Mouse (Mus musculus) frontal cortex, postnatal 25 days (tissue): Measurements from ENCODE around the gene Spon1.

Experiments
- DNase-seq, 2 experiments: peaks; one replicate each; pipeline ENCODE4 v3.0.0; 2022; ENCODE audit warnings: low spot score in 2 of 2

The Spon1 gene

GRCm38 (mm10) chr7:114058166-114058565 is 292.4 kb downstream of the Spon1 start:
- DNase-seq = no peak

DNA sequence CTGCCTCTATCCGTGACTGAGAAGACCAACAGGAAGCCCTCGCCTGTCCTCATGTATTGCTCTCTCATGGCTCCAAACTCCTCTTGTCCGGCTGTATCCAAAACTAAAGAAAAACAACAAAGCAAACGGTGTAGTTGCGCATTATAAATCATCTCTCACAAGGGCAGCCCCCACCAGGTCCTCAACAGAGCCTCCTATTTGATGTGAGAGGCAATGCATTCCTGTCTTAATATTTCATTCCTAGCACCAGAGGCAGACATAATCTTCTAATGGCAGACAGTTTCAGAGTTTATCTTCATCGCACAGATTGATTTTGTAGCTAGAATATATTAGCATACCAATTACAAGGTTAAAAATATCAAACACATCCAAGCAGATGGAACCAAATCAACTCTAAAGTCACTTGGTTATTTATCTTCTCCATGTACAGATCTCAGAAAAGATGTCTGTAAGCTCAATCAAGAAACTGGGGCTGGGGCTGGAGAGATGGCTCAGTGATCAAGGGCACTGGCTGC is 293.2 kb downstream of the Spon1 start:
- no peak for DNase-seq

DNA sequence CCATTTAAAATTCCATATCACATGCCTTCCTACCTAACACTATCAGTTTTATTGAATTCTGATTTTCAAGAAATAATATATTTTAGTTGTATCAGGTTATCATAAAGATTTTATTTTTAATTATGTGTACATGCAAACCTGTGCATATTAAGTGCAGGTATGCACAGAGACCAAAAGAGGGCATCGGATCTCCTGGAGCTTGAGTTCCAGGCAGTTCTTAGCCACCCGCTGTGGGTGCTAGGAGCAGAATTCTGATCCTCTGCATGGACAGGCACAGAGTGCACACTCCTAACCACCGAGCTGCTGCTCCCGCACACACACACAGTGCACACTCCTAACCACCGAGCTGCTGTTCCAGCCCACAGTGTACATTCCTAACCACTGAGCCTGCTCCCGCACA is 294.6 kb downstream of the Spon1 start:
- no peak for DNase-seq

DNA sequence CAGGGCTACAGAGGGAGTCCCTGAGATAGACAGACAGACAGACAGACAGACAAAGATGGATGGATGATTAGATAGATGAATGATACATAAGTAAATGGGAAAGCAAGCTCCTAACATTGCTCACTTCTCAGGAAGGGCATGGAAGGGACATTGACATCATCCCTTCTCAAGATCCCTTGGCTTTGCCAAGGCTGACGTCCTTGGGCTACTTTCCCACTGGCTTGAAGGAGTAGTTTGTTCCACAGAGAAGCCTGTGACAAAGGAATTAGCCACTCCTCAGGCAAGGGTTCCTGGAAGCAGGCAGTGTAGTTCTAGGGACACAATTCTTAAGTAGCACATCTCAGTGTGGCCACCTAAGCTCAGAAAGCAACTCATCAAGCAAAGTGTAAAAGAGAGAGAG is 296.7 kb downstream of the Spon1 start:
- no peak for DNase-seq

- DNase-seq = no peak
Measured at GRCm38 (mm10) chr7:114063534-114063933, 297.7 kb downstream of the Spon1 start.

DNA sequence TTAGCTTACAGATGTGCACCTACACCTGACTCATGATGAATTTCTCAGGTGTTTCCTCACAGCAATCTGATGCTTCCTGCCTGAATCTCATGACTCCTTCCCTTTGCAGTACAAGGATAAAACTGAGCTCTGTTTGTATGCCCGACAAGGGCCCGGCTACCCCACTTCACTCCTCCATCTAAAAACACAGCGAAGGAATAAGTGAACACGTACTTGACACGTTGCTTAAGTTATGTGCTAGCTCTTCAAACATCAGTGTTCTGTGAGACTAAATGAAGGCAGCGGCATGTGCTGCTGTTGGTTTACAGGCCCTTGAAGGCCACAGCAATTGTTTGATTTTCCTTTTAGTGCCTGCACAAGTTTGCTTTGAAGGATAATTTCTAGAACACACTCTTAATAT is 298.2 kb downstream of the Spon1 start:
- DNase-seq = no peak

DNA sequence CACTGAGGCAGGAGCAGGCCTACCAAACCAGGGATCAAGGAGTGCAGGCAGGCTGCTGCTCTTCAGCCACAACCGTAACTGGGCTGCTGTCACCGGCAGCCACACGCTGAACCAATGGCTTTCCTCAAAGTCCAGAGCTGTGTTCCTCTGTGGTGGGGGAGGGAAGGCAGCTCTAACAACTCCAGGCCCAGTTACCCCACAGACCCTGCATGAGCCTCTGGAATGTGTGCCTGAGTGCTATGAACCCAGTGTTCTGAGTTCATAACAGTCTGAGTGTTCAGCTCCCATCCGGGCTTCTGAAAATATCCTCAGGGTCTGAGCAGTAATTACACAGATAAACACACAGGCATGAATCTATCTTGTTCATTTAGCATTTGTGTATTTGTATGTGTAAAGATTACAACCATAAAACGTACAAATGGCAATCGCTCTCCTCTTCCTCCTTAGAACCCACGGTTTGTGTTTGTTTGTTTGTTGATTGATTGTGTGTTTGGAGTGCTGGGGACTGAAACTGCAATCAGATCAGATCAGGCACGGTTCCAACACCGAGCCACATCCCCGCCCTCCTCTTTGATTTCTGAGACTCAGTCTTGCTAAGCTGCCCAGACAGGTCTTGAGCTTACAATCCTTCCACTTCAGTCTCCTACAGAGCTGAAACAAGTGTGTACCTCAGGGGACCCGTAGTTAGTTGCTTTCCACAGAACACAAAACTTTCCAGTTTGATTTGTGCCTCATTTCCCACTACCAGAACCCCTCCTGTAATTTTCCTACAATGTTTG is 299.8 kb downstream of the Spon1 start:
- DNase-seq = no peak

GRCm38 (mm10) chr7:114066529-114067178 is 300.9 kb downstream of the Spon1 start:
- DNase-seq = peak; percentile 80 to 82

DNA sequence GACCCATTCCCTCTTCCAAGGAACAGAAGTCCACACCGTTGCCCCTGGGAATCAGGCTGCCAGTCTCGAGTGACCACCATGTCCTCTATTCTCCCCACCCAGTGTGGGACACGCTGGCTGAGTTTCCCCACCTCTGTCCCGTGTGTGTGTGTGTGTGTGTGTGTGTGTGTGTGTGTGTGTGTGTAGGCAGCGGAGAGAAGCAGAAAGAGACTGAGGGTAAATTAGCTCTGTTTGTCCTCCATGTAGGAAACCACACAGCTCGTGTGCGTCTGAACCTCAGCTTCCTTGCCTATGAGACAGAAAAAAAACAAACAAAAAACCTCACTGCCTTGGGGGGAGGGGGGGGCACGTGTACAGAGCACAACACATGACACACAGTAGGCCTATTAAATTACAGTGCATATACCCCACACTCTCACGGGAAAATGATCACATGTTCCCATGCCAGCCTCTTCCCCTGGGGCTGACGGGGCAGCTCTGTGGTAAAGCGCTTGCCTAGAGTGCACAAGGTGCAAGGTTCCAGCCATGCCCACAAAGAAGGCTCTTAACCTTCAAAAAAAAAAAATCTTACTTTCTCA is 303.2 kb downstream of the Spon1 start:
- DNase-seq = no peak

GRCm38 (mm10) chr7:114069726-114070457 is 304.1 kb downstream of the Spon1 start:
- no peak for DNase-seq

GRCm38 (mm10) chr7:114070458-114070840 is 304.7 kb downstream of the Spon1 start:
- DNase-seq = no peak

- no peak for DNase-seq
Measured at GRCm38 (mm10) chr7:114071395-114071794, 305.6 kb downstream of the Spon1 start.

GRCm38 (mm10) chr7:114071851-114072616 is 306.2 kb downstream of the Spon1 start:
- DNase-seq = no peak

DNA sequence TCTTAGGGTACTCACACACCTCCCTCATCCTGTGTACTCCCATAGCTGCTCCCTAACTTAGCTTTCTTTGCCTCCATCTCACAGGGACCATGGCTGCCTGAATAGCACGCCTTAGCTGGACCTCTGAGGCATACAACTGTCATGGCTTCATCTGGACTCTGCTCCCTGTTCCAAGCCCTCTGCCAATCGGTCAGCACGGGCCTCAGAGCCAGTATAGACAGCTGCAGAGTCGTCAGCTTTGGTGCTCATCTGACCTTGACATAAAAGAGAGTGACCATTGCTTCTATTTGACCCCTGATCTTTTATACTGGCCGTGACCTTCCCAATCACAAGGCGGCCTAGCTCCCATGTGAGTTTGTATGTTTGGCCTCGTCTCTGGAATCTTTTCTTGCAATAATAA is 308.3 kb downstream of the Spon1 start:
- DNase-seq = no peak

DNA sequence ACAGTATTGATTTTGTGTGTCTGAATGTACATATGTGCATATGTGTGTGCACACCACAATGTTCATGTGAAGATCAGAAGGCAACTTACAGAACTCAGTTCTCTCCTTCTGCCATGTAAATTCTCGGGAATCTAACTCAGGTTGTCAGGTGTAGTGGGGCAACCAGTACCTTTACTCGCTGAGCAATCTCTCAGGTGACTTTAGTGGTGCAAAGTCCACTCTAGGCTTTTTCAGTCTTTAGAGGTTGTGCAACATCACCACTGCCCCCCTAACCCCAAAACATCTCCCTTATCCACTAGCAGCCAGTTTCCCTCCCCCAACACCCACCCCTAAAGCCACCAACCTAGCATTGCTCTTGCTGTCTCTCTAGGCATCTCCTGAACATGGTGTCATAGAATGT is 308.8 kb downstream of the Spon1 start:
- DNase-seq = no peak

- no peak for DNase-seq
Measured at GRCm38 (mm10) chr7:114079343-114079742, 313.5 kb downstream of the Spon1 start.

- no peak for DNase-seq
Measured at GRCm38 (mm10) chr7:114080250-114080649, 314.5 kb downstream of the Spon1 start.

GRCm38 (mm10) chr7:114081633-114082420 is 316.0 kb downstream of the Spon1 start:
- no peak for DNase-seq

GRCm38 (mm10) chr7:114083088-114083487 is 317.3 kb downstream of the Spon1 start:
- no peak for DNase-seq

GRCm38 (mm10) chr7:114083760-114084159 is 318.0 kb downstream of the Spon1 start:
- no peak for DNase-seq
